Mouse (Mus musculus): ENCODE data around the gene Gbgt1.

The Gbgt1 gene

DNA sequence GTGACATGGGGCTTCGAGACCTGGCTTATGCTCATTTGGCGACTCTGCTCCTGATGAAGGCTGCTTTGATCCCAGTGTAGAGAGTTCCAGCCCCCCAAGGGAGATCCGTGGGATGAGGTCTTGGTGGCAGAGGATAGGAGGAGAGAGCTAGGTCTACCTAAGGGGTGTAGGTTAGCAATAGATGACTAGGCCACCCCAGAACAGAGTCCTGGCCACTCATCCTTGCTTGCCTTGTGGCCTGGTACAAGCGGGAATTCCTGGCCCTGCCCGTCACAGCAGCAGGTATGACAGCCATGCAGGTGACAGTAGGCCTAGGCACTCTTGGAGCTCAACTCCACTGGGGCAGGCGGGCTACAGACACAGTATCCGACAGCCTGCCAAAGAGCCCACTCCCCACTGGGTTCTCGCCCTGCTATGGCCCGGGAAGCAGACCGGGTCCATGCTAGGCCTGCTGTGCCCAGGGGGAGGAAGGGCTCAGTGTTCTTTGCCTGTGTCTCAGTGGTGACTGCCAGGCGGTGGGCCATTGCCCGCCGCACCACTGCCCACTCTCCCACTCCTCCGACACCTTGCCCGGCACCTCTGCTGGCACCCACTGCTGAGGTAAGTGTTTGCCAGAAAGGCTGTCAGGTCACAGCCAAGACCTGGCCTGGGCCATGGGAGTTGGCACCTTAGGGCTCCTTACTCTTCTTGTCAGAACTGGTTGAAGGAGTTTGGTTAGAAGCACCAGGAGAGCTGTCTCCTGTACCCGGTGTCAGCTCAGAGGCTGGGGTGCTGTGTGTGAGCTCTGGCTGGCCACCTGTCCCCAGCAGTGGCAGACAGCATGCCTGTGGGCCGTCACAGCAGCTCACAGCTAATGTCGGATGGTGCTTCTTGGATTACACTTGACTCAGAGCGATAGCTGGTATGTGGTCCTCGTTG is 31.0 kb downstream of the Gbgt1 start:
- in situ Hi-C loops (cut with MboI; ENCODE audit: unreplicated experiment in 2 of 2) = loop anchor here in 1 of 2 experiments (25.0 kb wide), 1 partner anchor 1215 kb away; no protein-coding TSS in a partner anchor

DNA sequence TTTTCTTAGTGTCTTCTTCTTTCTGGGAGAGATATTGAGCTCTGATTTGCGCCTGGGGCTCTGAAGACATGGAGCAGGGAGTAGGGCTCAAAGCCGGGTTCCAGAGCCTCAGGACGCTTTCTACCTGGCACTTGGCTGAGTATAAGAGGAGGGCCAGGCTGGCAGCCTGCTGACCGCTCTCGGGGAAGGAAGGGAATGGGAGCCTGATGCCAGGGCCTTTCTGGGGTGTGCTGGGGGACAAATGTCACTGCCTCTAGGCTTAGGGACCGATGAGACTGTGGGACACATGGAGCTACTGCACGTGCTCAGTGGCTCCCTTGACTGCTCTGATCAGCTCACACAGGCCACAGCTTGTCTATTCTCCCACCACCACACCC is 31.7 kb downstream of the Gbgt1 start:
- in situ Hi-C loops (cut with MboI; ENCODE audit: unreplicated experiment in 2 of 2) = loop anchor here in 1 of 2 experiments (25.0 kb wide), 1 partner anchor 1216 kb away; no protein-coding TSS in a partner anchor

DNA sequence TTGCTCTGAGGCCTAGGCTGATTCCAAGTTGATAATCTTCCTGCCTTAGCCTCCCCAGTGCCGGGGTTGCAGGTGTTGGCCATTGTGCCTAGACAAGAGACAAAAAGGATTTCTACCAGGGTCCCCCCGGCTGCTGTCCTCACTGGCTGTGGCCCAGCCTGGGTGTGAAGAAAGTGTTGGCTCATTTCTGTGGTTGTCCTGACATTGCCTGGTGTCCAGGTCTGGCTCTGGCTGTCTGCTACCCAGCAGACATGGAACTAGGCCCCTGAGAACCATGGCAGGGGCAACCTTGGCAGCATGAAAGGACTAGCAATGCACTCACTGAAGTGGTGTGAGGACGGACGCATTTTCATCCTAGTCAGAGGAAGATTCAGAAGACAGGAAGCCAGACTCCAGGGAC is 33.2 kb downstream of the Gbgt1 start:
- in situ Hi-C loops (cut with MboI; ENCODE audit: unreplicated experiment in 2 of 2) = loop anchor here in 1 of 2 experiments (25.0 kb wide), 1 partner anchor 1218 kb away; no protein-coding TSS in a partner anchor

DNA sequence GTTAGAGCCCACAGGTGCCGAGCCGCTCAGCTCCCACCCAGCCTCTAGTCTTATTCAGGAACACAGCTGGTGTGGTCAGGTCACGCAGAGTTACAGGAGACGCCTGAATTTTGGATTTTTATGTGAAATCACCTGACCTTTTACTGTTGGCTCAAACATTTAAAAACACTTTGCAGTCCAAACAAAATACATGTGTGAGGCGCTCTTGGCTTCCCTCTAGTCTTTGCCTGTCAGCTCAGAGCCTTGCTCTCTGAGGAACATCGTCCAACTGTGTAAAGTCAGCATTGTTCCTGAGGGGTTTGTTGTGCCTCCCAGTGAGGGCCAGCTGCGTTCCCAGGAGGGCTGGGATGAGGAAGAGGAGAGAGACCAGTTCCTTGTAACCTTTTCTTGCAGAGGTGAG is 33.6 kb downstream of the Gbgt1 start:
- in situ Hi-C loops (cut with MboI; ENCODE audit: unreplicated experiment in 2 of 2) = loop anchor here in 1 of 2 experiments (25.0 kb wide), 1 partner anchor 1218 kb away; no protein-coding TSS in a partner anchor

DNA sequence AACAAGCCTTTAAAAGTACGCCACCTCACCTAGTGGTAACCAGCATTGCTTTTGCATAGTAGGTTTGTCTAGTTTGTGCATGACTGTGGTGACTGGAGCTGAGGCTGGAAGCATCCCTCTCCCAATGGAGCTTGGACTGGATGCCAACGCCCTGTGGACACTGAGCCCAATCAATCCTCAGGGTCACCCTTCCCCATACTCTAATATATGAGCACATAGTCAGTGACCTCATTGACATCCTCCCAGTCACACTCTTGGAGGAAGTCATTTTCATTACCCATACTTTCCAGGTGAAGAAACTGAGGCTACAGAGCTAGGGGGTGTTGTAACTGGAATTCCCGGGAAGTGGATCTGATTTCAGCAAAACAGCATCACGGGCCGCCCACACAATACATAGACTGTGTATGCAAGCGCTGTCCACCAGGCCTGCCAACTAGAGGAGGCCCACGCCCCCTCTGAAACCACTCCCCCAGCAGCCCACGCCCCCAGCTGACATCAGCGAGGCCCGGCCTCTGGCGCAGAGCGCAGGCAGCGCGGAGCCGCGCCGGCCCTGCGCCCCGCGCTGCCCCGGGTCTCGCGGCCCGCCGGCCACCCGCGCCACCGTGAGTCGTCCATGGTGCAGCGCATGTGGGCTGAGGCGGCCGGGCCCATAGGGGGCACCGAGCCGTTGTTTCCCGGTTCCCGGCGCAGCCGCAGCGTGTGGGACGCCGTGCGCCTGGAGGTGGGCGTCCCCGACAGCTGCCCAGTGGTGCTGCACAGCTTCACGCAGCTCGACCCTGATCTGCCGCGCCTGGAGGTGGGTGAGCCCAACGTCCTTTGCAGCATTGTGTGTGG is 36.5 kb downstream of the Gbgt1 start:
- in situ Hi-C loops (cut with MboI; ENCODE audit: unreplicated experiment in 2 of 2) = loop anchor here in 1 of 2 experiments (25.0 kb wide), 1 partner anchor 1221 kb away; no protein-coding TSS in a partner anchor

DNA sequence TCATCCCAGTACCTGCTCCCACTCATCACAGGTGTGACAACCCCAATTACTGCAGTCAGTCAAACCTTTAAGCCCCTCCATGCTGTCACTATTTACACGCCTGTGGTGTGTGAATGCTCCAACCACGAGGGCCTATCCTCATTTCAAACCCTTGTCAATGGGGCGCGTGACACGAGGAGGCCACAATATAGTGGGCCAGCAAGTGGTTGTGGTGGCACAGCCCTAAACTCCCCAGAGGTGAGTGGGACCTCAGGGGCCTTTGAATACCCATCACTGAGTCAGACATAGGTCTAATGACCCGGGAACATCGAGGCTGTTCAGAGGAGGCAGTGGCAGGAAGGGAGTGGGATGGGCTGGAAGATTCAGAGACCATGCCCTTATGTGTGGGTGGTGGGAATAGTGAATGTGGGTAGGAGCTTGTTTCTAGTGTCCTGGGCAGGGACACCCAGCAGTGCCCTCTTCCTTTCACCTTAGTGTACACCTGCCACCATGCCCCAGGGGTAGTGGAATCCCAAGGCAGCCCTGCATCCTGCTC is 37.3 kb downstream of the Gbgt1 start:
- in situ Hi-C loops (cut with MboI; ENCODE audit: unreplicated experiment in 2 of 2) = loop anchor here in 1 of 2 experiments (25.0 kb wide), 1 partner anchor 1222 kb away; no protein-coding TSS in a partner anchor

DNA sequence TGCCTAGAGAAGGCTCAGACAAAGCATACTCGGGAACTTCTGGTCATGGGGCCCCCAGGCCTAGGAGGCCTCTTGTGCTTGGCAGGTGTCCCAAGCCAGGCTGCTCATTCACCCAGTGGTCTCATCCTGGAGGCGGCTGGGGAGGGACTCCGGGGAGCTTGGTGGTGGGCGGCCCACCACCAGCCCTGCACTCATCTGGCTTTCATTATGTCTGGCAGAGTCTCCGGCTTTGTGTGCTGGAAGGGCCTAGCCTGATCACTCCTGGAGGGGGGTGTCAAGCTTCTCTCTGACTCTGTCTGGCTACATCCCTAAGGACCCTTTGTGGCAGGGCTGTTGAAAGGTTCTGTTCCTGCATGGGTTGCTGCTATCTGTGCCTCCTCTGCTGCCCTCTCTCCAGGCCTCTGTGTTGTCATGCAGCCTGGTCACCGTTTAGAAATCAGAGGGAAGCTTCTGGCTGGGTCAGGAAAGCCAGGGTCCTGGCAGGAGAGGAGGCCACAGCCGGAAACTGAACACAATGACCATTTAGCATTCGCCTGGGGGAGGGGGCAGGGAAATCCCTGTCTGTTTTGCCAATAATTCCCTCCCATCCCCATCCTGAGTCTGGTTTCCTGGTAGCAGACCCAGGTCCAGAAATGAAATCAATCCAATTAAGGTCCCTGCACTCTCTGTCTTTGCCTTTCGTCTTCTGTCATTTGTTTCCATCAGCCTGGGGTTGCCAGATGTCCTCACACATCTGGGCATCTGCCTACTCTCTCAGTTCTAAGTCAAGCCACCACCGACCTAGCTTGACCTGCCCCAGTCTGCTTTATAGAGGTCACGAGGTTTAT is 38.0 kb downstream of the Gbgt1 start:
- in situ Hi-C loops (cut with MboI; ENCODE audit: unreplicated experiment in 2 of 2) = loop anchor here (5.0 to 25.0 kb wide), 2 partner anchors 93 to 1222 kb away; no protein-coding TSS in a partner anchor

DNA sequence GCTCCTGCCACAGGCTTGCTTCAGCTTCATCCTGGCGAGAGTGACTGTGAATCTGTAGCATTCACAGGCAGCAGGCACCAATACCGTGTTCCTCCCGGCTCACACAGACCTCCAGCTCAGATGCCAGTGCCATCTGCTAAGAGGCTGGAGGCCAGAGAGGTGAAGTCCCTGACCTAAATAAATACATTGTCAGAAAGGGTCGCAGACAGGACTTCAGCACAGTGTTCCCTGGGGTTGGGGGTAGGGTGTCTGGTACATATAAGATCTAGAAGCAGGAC is 38.5 kb downstream of the Gbgt1 start:
- in situ Hi-C loops (cut with MboI; ENCODE audit: unreplicated experiment in 2 of 2) = loop anchor here (5.0 to 25.0 kb wide), 2 partner anchors 92 to 1223 kb away; no protein-coding TSS in a partner anchor

DNA sequence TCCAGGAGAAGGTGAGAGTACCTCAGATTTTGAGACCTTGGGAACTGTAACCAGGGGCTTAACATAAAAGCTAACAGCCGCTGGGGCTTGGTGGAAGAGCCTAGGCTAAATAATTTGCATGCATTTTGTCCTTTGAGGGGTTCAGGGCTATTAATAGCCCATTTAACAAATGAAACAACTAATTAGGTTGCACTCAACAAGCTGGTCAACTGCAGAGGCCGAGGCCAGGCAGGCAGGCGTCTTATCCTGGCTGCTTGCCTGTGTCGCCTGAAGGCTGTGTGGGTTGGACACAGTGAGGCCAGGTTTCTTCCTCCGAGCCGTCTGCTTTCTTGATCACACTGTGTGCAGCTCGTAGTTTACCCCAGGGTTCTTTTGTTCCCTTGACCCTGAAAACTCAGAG is 39.0 kb downstream of the Gbgt1 start:
- in situ Hi-C loops (cut with MboI; ENCODE audit: unreplicated experiment in 2 of 2) = loop anchor here (5.0 to 25.0 kb wide), 2 partner anchors 92 to 1223 kb away; no protein-coding TSS in a partner anchor

DNA sequence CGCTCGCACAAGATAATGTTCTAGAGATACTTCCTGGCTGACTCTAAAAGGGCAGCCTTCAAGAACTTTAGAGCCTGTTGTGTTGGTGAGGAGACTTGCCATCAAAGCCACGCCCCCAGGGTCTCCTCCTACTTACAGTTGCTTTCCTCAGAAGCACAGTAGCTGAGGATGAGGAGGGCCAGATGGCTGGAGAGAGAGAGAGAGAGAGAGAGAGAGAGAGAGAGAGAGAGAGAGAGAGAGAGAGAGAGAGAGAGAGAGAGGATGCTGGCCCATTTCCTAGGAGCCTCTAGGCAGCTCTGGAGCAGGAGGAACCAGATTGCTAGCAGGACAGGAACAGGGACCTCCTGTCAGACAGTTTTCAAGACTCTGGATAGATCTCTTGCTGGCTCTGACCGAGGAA is 39.5 kb downstream of the Gbgt1 start:
- in situ Hi-C loops (cut with MboI; ENCODE audit: unreplicated experiment in 2 of 2) = loop anchor here (5.0 to 25.0 kb wide), 2 partner anchors 91 to 1224 kb away; no protein-coding TSS in a partner anchor

DNA sequence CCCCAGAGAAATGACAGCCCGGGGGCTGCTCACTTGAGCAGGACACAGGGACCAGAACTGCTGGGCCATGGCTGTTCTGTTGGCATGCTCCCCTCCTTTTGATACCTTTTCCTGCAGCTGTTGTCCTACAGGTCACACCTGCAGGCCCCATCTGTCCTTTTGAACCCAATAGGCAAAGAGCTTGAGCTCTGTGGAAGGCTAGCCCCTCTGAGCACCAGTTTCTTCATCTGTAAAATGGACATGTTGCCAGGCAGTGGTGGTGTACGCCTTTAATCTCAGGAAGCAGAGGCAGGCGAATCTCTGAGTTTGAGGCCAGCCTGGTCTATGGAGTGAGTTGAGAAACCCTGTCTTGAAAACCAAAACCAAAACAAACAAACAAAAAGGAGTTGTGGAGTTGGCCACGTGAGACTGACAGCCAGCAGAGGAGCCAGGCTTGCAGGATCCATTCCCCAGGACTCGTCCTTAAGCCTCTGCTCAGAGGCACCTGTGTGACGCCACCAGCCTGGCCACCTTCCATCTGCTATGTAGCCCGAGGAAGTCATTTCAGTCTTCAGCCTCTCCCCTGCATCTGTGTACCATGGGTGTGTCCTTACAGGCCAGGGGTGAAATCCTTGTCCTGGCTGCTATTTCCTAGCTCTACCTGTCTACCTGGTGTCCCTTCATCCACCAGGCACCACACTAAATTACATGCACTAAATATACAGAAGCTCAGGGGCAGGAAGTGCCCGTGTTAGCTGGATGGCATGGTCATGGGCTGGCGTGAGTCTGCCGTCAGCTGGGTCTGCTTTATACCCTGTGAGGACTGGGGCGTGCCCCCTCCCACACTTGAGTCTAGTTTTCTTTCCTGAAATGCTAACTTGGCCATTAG is 40.3 kb downstream of the Gbgt1 start:
- in situ Hi-C loops (cut with MboI; ENCODE audit: unreplicated experiment in 2 of 2) = loop anchor here (5.0 to 25.0 kb wide), 2 partner anchors 90 to 1225 kb away; no protein-coding TSS in a partner anchor

DNA sequence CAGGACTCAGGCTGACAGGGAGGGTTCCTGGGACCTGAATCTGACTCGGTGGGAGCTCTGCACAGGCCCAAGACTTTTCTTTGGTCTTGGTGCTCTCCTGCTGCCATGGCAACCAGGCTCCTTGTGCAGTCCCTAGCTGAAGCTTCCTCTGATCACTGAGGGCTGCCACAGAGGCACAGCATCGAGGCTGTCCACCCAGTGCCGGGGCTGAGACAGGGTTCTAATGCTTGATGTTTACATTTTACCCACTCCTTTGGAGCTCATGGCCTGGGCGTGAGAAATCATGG is 40.9 kb downstream of the Gbgt1 start:
- in situ Hi-C loops (cut with MboI; ENCODE audit: unreplicated experiment in 2 of 2) = loop anchor here (5.0 to 25.0 kb wide), 2 partner anchors 90 to 1225 kb away; no protein-coding TSS in a partner anchor

DNA sequence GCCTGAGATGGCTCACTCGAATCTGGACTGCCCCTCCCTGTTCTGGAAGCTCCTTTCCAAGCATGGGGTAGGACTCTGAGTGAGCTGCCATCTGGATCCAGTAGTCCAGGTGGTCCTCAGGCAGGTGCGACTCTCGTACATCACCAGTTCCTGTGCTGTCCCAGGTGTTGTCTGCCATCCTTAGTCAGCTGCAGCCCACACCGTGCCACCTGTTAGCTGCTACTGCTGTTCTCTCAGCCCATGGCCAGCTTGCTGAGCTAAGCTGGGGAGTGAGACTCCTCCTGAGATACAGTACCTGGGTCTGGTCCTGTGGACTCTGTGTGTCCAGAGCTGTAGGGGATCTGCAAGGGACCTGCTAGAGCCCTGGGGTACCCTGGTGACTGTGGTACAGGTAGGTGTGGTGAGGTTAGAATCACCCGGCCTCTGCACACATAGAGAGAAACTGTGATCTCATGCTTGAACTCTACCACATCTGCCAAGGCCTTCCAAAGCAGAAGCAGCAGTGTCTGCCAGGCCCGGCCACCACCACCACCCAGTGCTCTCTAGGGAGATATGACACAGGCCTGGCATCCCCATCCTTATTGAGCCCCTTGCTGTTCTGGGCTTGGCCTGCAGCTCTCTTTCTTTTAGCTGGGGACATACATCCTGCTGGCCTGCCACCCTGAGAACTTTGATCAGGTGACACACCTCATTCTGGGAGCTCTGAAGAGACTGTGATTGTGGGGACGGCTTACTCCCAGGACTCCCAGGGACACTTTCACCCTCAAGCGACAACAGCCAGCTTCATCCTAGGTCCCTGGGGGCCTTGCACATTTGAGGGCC is 41.5 kb downstream of the Gbgt1 start:
- in situ Hi-C loops (cut with MboI; ENCODE audit: unreplicated experiment in 2 of 2) = loop anchor here (5.0 to 25.0 kb wide), 2 partner anchors 89 to 1226 kb away; no protein-coding TSS in a partner anchor

DNA sequence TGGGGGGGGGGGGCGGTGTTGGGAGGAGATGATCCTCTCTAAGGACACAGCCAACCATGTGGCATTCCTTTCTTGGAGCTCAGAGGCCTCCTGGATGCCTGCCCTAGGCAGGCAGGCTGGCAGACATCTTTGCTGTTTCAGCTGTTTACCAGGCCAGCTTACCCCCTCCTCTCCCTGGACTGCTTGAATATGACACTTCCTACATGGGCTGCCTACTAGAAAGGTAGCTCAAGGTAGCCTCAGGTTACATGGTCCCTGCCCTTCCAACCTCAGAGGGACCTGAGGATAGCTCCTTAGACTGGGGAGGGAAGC is 42.1 kb downstream of the Gbgt1 start:
- in situ Hi-C loops (cut with MboI; ENCODE audit: unreplicated experiment in 2 of 2) = loop anchor here (5.0 to 25.0 kb wide), 2 partner anchors 89 to 1226 kb away; no protein-coding TSS in a partner anchor

DNA sequence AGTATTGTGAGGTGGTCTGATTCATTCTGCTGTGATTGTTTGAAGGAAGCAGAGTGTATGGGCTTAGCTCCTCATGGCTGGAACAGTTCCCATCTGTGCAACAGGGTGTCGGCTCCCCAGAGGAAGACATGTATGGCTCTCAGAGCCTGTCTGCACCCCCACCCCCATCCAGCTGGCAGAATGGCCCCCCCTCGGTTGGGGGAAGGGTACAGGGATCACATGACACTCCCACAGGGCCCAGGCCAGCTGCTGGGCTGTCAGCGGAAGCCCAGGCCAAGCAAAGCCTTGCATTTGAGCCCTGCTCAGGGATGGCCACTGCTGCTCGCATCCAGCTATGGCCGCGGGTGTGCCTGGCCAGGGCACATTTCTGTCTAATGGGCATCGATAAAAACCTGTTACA is 42.5 kb downstream of the Gbgt1 start:
- in situ Hi-C loops (cut with MboI; ENCODE audit: unreplicated experiment in 2 of 2) = loop anchor here (5.0 to 25.0 kb wide), 2 partner anchors 88 to 1227 kb away; no protein-coding TSS in a partner anchor

DNA sequence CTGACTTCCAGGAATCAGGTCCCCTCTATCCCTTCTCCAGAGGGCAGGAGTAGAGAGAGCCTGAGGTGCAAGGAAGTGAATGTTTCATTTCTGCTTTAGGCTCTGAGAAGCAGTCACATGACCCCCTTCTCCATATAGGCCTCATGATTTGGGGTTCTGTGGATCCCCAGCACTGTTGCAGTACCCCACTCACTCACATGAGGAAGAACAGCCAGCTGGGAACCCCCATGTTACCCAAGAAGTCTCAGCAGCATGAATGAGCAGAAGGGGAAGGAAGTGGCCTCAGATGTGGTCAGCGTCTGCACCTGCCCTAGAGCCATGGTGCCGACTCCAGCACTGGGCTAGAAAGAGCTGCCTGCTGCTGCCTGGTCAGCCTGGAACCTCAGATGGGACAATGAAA is 43.3 kb downstream of the Gbgt1 start:
- in situ Hi-C loops (cut with MboI; ENCODE audit: unreplicated experiment in 2 of 2) = loop anchor here (5.0 to 25.0 kb wide), 2 partner anchors 87 to 1228 kb away; no protein-coding TSS in a partner anchor

DNA sequence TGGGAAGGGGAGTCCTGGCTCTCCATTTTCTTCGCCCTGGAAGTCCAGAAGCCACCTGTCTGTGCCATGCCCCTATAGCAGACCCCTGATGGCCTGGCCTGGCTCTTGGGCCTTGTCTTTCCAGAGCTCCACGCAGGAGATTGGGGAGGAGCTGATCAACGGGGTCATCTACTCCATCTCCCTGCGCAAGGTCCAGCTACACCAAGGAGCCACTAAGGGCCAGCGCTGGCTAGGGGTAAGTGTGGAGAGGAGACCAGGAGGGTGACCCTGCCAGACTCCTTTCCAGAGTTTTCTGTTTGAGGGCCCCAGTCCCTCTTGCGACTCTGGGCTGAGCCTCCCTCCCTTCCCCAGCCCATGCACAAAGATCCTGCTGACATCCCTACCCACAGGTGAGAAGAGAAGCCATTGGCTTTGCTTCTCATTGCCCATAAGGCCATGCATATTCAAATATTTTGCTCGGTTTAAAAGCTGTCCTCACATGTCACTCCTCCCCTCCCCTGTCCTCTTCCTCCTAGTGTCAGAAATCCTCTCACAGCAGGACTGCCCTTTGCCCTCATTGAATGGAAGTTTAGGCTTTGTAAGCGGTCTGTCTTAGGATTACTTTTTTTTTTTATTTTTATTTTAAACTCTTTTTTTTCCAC is 44.0 kb downstream of the Gbgt1 start:
- in situ Hi-C loops (cut with MboI; ENCODE audit: unreplicated experiment in 2 of 2) = loop anchor here in 1 of 2 experiments (25.0 kb wide), 1 partner anchor 1228 kb away; no protein-coding TSS in a partner anchor
